Mouse (Mus musculus) kidney, postnatal 0 days (tissue): ENCODE results near the gene Nat14. TPM values are rescaled to one million over a fixed set of nuclear protein-coding genes. Genes with fewer than 3 reads are reported as not detected.
A peak's percentile ranks its signal among the peaks of the same experiment; 100 is the strongest.

ENCODE experiments used
- ATAC-seq: fragments of 200-750 bp; cut with Nextera tagmentation; replicated peaks from 2 replicates; pipeline ENCODE4 v1.8.0; 2017; ENCODE audit warnings: low read depth, moderate number of reproducible peaks, moderate TSS enrichment, moderate library complexity; ENCODE audit not compliant: low FRiP score
- DNase-seq: peaks from one replicate; pipeline ENCODE4 v3.0.0-alpha.2; 2016; ENCODE audit warnings: low spot score
- H3K27ac ChIP-seq: fragments of 300-500 bp; sonication (generic); 2 replicates; pipeline ENCODE4 v1.5.1; 2014; ENCODE audit warnings: mild to moderate bottlenecking
- H3K27me3 ChIP-seq: fragments of 300-500 bp; sonication (generic); 2 replicates; pipeline ENCODE4 v1.6.1; 2014; ENCODE audit warnings: low read length, mixed read lengths; ENCODE audit not compliant: insufficient read depth
- H3K36me3 ChIP-seq: fragments of 300-500 bp; sonication (generic); 2 replicates; pipeline ENCODE4 v1.6.1; 2014; ENCODE audit warnings: low read length, mixed read lengths; ENCODE audit not compliant: insufficient read depth
- H3K4me1 ChIP-seq: fragments of 300-500 bp; sonication (generic); replicated peaks from 2 replicates; pipeline ENCODE4 v1.6.1; 2014; ENCODE audit warnings: antibody characterized with exemption, low read length, mixed read lengths; ENCODE audit not compliant: insufficient read depth
- H3K4me2 ChIP-seq: fragments of 300-500 bp; sonication (generic); 2 replicates; pipeline ENCODE4 v1.6.1; 2014; ENCODE audit warnings: mild to moderate bottlenecking, low read length, moderate library complexity, mixed read lengths
- H3K4me3 ChIP-seq: fragments of 300-500 bp; sonication (generic); replicated peaks from 2 replicates; pipeline ENCODE4 v1.5.1; 2014; ENCODE audit warnings: low read depth, low read length
- H3K9ac ChIP-seq: fragments of 300-500 bp; sonication (generic); 2 replicates; pipeline ENCODE4 v1.6.1; 2014; ENCODE audit warnings: low read depth, low read length
- H3K9me3 ChIP-seq: fragments of 300-500 bp; sonication (generic); replicated peaks from 2 replicates; pipeline ENCODE4 v1.6.1; 2016; ENCODE audit warnings: low read length, inconsistent platforms, mixed read lengths
- CTCF ChIP-seq: IDR thresholded peaks from 2 replicates; pipeline ENCODE4 v1.5.1; 2016; ENCODE audit warnings: antibody characterized with exemption, low read depth, mild to moderate bottlenecking, moderate library complexity
- WGBS: fragments of 180-500 bp; shearing (Covaris S2); extraction: QIAGEN DNeasy Blood & Tissue Kit; methylation state at CpG from one replicate; pipeline ENCODE4 v1.1.7; 2014; 5-methylcytosine and 5-hydroxymethylcytosine counted together
- polyA plus RNA-seq: library from polyadenylated mRNA; unstranded; fragments of >200 nt; fragmentation: Nextera tagmentation; extraction: Ambion mirVana; gene quantifications from 2 replicates; pipeline ENCODE4 v1.2.1, GENCODE M21; 2015

The Nat14 gene
- polyA plus RNA-seq, 1 experiment from 2014 or later = 2.6 TPM

GRCm38 (mm10) chr7:4922931-4923565 lies 1.2 kb downstream of the Nat14 start:
- ATAC-seq (no peak; the same call in 1 of the 2 replicates), DNase-seq (peak; percentile 73)
- peak overlapping the region; percentile 50; the same call in 1 of the 2 replicates for H3K9ac ChIP-seq
- peak; percentile 48 for TF ChIP-seq CTCF
- WGBS = 1% methylated on average over 14 of the region's 14 CpGs
- H3K4me3 ChIP-seq = peak overlapping the region; percentile 21
- peak overlapping the region; percentile 62 for H3K4me2 ChIP-seq
- no peaks in the 10 kb centered on the region for H3K27me3 ChIP-seq
- peaks cover 27% of the 10 kb centered on the region for H3K36me3 ChIP-seq
- peaks cover 28% of the 10 kb centered on the region for H3K4me1 ChIP-seq
- peak overlapping the region; percentile 77 for H3K27ac ChIP-seq
- H3K9me3 ChIP-seq = no peaks in the 10 kb centered on the region

- H3K4me2 ChIP-seq = peak overlapping the region; percentile 62
- H3K4me3 ChIP-seq = peak overlapping the region; percentile 21
- peak; percentile 59 for DNase-seq
- H3K9me3 ChIP-seq = no peaks in the 10 kb centered on the region
- H3K4me1 ChIP-seq = peaks cover 28% of the 10 kb centered on the region
- H3K36me3 ChIP-seq = peaks cover 19% of the 10 kb centered on the region
- peak; percentile 61 for TF ChIP-seq CTCF
- H3K27me3 ChIP-seq = no peaks in the 10 kb centered on the region
- peak overlapping the region; percentile 77 for H3K27ac ChIP-seq
- ATAC-seq = no peak
- WGBS = 5% methylated on average over 37 of the region's 37 CpGs
- H3K9ac ChIP-seq = peak overlapping the region; percentile 50; the same call in 1 of the 2 replicates
These were observed 1.9 kb downstream of the Nat14 start for GRCm38 (mm10) chr7:4923586-4924364.

DNA sequence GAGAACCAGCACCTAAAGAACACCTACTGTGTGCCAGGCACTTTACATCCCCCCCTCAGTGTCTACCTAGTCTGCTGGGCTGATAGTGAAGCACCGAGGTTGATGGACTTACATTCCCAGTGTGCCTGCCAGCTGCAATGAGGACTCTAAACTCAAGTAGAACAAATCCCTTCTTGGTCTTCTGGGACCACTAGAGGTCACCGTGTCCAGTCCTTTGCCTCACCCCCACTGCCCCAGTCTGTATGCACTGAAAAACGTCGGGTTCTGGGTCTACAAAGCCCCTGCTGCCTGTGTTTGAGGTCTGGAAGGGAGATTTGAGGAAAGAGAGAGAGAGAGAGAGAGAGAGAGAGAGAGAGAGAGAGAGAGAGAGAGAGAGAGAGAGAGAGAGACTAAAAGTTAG lies 2.7 kb downstream of the Nat14 start:
- no peaks in the 10 kb centered on the region for H3K9me3 ChIP-seq
- peak; percentile 15; the same call in 1 of the 2 replicates for TF ChIP-seq CTCF
- peaks cover 28% of the 10 kb centered on the region for H3K4me1 ChIP-seq
- ATAC-seq = no peak
- H3K36me3 ChIP-seq = peaks cover 14% of the 10 kb centered on the region
- peak overlapping the region; percentile 62 for H3K4me2 ChIP-seq
- H3K9ac ChIP-seq = no peak overlapping the region
- H3K27me3 ChIP-seq = no peaks in the 10 kb centered on the region
- 0 out of 2 replicates have a peak overlapping the region, but pooled peaks have one; percentile 21 for H3K4me3 ChIP-seq
- DNase-seq = no peak
- H3K27ac ChIP-seq = peak overlapping the region; percentile 77
- WGBS = 1% methylated on average over 4 of the region's 4 CpGs

DNA sequence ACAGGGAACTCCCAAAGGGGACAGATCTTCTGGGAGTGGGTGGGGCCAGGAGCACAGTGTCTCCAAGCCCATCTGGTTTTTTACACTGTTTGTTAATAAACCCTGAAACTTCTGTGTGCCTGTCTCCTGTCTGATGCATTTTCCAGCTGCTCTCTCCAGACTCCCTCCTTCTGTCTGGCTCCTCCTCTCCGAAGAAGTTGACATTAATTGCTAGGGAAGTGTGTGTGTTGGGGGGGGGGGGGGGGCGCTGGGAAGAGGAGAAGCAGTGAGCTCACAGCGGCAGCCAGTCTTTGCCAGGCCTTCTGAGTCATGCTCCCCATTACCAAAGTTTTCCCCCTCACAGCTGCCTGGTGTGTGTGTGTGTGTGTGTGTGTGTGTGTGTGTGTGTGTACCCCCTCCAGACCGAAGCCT lies 3.1 kb downstream of the Nat14 start:
- ATAC-seq = peak; percentile 33; the same call in 1 of the 2 replicates
- WGBS = 7% methylated on average over 3 of the region's 4 CpGs
- peak; percentile 96 for DNase-seq
- no peak overlapping the region for H3K9ac ChIP-seq
- H3K27me3 ChIP-seq = no peaks in the 10 kb centered on the region
- peaks cover 10% of the 10 kb centered on the region for H3K36me3 ChIP-seq
- H3K4me1 ChIP-seq = peaks cover 28% of the 10 kb centered on the region
- no peak overlapping the region for H3K4me3 ChIP-seq
- TF ChIP-seq CTCF = no peak
- no peaks in the 10 kb centered on the region for H3K9me3 ChIP-seq
- H3K27ac ChIP-seq = peak overlapping the region; percentile 77
- H3K4me2 ChIP-seq = peak overlapping the region; percentile 62; the same call in 1 of the 2 replicates

DNA sequence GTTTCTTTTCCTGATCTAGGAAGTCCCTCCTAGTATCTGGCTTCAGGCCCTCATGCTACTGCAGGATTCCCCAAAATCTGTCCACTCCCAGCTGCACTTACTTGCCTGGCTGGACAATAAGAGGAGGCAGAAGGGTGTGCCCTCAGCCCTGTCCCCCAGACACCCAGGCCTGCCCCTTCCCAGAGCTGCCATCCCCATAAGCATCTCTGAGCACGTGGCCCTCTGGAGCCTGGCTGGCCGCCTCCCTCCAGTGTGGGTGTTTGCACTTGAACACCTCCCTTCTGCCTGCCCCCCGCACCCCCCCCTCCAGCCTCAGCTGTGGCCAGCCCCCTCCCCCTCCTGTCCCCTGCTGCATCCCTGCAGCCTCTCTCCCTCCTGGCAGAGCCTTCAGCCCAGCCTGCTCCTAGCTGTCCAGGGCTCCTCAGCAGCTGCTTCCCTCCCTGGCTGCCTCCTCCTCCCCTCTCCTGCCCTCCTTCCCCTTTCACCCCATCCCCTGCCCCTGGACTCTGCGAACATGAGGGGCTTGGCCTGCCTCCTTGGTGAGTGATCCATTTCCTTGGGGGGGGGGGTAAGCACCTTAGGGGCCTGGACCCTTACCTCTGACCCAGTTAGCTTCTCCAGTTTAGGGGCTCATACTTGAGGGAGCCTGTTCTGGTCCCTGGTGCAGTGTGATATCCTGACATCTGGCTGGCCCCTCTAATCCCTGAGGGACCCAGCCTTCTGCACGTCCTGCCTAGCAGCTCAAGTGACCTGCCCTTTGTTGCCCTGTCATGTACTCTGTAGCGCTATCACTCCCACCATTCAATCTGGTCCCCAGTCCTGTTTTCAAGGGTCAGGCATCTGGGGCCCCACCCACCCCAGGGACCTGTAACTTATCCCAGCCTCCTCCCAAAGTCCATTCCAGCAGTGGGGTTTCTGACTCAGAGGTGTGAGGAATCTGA lies 3.9 kb downstream of the Nat14 start, which contains the start of gene Ssc5d:
Gene Ssc5d (plus strand): TSS at position 345 of the 941 bp plus-strand sequence.
- H3K4me1 ChIP-seq = peaks cover 28% of the 10 kb centered on the region
- TF ChIP-seq CTCF = no peak
- ATAC-seq (peak; percentile 34), DNase-seq (peak; percentile 72)
- H3K4me3 ChIP-seq = no peak within 1 kb of the TSS
- H3K9ac ChIP-seq = 0 out of 2 replicates have a peak within 1 kb of the TSS, but pooled peaks have one; percentile 2
- 0 out of 2 replicates have a peak, but pooled peaks cover 2% of the 10 kb centered on the region for H3K36me3 ChIP-seq
- WGBS = 3% methylated on average over 6 of the region's 6 CpGs
- no peaks in the 10 kb centered on the region for H3K27me3 ChIP-seq
- peak within 1 kb of the TSS; percentile 62; the same call in 1 of the 2 replicates for H3K4me2 ChIP-seq
- no peaks in the 10 kb centered on the region for H3K9me3 ChIP-seq
- peak within 1 kb of the TSS; percentile 77 for H3K27ac ChIP-seq
